Mouse (Mus musculus) right cerebral cortex, postnatal 14 days (tissue): ENCODE results near the gene Fcrl6.

Experiments used
- DNase-seq: peaks from one replicate; pipeline ENCODE4 v3.0.0; 2022

Fcrl6 gene

DNA sequence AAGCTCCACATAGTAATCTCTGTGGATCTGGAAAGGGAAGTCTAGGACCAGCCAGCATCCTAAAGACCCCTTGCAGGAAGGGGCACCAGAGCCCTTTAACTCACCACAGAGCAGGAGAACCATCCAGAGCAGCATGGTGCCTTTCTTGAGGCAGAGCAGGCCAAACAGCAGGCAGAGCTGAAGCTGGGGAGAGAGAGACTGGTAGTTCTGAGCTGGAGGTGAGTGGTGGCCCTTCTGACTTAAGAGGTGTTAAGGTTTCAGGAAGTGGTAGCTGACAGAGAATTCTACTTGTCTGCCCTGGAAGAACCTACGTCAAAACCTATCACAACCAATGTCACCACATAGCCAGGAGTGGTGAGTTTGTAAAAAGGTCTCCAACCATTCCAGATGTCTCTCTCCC lies at the start of gene Fcrl6:
Gene Fcrl6 (minus strand): TSS at position 226 of the 400 bp plus-strand sequence.
- DNase-seq, result no peak

DNA sequence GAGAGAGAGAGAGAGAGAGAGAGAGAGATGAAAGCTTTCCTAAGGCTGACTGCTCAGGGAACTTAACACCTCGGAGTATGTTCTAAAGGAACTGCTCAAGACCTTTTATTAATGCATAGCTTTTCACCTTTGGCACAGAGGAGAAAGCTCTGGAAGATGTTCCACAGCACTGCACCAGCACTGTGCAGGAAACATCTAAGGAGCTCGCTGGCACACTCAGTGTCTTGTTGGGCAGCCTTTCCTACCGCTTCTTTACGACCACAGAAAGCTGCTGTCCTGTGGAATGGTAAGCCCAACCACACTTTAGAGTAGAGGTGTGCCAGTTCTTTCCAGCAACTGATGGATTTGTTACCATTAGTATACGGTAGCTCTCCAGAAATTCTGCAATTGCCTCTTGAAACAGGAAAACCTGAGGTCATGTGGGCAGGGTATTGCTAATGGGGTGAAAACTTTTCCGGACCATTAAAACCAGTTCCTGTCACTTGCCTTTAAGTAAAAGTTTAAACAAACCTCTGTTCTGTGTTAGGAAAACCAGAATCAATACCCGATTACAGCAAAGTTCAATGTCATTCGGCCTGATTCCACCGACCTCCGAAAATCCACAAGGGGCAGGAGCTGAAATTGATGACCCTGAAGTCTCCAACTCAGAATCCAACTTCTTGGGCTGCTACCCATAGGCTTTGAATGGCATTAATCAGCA lies 49.1 kb upstream of the Fcrl6 start:
- no peak for DNase-seq

DNA sequence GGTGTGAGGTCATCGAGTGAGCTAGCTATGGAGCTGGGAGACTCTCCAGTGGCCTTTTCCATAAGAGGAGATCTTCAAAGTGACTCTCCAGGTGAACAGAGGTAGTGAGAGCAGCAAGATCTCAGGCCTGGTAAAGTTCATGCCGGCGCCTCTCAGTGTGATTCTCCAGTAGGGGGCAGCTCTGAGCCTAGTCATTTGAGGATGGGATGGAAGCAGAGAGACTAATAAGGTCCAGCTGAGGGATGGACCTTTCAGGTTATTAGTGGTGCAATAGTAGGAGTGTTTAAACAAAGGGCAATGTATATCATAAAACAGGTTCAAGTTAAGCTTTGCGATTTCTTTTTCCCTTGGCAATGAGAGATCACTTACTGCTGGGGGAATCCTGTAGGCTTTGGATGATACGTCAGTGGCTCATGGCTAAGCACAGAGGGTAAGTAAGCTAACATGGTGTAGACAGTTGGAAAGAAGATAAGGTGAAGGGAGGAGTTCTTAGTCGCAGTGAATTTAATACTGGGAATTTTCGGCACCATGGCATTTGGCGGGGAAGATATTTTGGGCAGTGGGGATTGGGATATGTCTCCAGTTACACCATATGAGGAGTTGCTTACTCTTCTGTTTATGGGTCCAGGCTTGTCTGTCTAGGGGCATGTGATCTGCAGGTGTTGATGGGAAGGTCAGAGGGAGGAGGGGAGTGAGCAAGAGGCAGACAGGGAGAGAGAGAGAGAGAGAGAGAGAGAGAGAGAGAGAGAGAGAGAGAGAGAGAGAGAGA lies 48.4 kb upstream of the Fcrl6 start:
- DNase-seq, result peak; percentile 26

DNA sequence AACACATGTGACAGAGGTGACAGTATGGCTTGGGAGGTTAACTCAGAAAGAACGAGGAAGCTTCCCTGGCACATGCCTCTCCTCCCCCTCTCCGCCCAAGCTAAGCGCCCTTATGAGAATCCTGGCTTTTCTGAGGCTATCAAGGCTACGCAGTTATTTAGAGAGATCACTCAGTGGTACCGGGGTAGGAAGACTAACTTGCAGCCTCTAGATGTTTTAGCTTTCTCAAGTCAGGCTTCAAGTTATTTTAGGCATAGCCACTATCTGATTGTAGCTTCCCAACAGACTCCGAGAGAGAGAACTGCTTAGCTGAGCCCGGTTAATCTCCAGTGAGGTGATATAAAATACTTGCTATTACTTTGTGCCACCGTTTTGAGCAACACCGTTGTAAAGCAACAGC lies 47.0 kb upstream of the Fcrl6 start:
- DNase-seq, result no peak

DNA sequence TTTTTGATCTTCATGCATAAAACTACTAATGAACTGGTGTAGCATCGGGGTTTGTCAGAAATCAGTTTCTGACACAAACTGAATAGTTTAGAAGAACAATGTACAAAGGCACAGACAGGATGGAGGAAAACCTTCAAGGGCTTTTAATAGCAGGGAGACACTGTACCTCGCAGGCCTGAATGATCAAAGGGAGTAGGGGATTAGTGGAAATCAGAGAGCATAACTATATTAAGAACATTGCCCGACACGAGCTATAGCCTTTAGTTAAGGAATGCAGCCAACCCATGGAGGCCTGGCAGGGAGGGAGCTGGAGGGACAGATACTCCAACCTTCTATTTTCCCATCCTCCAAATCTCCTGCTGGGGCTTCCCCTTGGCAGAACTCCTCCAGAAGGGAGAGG lies 44.9 kb upstream of the Fcrl6 start:
- no peak for DNase-seq

DNA sequence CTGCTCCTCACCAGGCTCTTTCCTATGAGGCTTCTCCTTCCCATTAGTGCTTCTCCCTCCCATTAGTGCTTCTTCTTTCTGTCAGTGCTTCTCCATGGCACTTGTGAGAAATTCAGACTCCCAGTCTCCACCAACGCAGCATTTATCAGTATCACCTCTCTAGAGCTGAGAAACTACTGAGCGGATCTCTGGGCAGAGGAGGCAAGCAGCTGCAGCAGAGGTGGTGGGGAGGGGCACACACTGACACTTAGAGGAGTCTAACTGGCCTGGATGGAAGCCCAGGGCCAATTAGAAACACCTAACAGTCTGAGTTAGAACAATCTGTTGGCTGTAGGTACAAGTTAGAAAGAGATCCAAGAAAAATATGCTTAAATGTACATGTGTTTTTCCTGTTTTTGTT lies 36.4 kb upstream of the Fcrl6 start:
- DNase-seq, result no peak

DNA sequence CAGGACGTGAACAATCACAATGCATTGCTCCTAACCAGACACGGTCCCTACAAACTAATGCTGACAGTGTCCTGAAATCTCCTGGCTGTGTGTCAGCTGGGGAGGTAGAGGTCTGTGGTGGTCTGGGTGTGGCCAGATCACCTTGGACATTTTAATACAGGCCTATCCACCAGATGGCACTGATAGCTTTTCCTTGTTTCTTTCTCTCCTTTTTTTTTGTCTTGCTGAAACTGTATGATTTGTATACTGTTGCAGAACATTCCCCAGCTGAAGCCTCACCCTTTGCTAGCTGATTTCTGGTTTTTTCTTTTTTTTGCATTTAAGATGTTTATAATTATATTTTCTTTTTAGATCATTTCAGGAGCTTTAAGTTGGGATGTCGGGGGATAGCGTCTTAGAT lies 35.5 kb upstream of the Fcrl6 start:
- no peak for DNase-seq

DNA sequence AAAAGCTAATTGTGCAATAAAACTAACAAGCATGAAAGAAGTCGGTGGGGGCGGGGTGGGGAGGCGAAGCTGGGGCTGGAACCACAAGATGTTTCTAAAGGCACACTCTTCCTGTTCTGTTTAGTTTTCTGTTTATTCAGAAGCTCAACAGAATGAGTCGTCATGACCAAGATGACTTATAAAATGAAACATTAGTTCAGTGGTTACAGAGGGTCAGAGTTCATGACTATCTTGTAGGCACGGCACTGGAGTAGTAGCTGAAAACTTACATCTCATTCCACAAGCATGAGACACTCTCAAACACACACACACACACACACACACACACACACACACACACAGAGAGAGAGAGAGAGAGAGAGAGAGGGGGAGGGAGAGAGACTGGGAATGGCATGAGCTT lies 33.9 kb upstream of the Fcrl6 start:
- no peak for DNase-seq

DNA sequence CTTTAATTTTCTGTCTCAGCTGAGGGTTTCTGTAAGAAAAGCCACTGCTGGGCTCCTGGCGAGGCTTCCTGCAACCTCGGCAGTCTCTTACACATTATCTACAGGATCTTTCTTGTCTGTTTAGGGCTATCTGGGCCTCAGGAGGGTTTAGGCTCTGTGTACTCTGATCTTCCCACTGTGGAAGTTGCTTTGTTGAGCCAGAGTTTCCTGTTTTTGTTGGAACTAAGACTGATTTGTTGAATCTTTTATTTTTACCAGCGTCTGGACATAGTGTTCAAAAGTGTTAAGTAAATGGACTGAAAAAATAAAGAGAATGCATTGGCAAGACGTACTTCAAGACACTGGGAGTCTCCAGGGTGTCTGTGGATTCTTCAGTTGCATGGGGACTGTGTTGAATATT lies 32.9 kb upstream of the Fcrl6 start:
- no peak for DNase-seq

DNA sequence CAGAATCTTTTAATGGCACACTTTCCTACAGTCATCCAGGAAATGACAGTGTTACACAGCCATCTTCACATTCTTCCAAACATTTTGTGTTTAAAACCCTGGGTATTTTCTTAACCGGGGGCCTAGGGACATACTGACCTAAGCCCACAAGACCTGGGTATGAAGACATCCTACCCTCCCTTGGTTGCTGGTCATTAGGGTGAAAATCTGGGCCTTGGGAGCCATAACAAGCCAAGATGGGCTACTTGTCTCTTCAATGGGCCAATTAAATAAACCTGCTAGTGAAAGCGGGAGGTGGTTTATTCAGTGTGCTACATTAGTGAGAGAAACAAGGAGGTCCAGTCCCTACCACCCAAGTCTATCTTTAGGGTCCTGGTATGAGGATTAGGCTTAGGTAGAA lies 31.8 kb upstream of the Fcrl6 start:
- no peak for DNase-seq

DNA sequence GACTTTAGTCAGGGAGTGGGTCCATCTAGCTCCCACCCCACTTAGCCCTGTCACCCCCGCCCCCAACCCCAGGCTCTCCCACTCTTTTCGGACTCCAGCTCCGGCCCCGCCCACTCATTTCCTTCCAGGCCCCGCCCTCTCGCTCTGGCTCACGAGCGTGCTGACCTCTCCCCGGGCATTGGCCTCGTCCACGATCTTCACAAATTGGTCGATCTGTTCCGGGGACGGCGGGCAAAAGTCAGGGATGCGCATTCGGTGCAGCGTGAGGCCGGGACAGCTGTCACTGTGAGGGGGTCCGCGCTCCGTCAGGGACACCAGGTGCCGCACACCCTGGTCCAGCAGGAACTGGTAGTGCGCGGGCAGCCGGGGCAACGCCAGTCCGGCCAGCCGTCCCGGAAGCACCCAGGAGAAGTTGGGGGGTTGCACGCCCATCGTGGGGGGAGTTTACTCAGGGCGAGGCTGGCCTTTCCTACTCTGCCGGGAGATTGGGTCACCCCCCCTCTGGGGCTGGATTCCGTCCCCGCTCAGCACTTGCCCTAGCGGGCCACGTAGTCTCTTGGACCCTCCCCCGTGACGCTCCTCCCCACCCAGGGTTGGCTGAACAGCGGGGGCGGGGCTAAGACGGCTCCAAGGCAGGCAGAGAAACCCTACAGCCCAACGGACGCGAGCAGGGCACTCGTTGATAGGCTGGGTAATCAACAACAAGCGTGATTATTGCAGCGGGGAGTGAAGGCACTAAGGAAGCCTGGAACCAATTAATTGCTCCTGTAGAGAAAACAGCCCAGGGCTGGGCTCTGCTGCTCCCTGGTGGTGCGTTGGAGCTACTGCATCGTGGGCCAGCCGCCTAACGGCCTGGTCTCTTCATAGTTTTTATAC lies 30.3 kb upstream of the Fcrl6 start, which contains the start of gene Dusp23:
Gene Dusp23 (minus strand): TSS at position 512 of the 876 bp plus-strand sequence.
- peak; percentile 91 for DNase-seq

DNA sequence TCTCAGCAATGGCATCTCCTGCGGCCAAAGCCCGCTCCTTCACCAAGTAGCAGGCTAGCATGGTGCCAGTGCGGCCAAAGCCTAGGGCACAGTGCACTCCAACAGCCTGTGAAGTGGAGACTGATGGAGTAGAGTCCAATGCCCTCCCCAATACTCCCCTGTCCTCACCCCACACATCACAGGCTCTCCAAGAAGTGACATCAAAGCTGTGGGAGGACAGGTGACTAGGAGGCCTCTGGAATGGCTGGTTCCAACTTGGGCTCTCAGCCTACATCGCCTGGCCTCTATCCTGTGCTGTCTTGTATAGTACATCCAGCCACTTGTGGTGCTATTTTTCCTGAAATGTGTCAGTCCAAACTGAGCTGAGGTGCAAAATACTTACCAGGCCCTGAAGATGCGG lies 29.4 kb upstream of the Fcrl6 start:
- no peak for DNase-seq

DNA sequence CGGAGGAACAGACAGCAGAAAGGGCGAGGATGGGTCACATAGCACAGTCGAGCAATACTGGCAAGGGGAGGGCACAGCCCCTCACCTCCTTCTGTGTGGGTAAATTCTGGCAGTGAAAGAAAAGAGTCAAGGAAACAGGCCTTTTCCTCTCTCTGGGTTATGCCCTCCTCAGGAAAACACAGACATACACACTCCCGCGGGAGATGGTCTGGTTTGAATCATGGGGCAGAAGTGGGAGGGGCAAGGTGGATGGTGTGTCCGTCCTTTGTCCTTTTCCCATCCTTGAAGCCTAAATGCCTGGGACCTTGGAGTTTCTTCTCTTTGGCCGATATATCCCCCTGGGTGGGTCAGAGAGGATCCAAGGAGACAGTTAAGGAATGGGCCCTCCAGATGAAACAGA lies 27.5 kb upstream of the Fcrl6 start:
- no peak for DNase-seq

DNA sequence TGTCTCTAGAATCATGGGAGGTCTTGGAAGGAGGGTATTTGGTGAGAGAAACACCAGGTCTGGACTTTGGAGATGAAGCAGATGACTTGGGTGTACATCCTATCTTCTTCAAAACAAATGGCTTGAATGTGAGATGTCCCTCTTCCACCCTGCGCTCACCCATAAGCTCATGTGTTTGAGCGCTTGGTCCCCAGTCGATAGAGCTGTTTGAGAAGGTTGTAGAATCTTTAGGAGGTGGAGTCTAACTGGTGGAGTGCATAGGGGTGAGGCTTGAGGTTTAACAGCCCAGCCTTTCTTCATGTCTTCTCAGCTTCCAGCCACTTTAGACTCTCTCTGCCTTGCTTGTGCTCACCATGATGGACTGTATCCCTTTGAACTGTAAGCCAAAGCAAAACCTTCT lies 24.0 kb upstream of the Fcrl6 start:
- DNase-seq, result no peak

DNA sequence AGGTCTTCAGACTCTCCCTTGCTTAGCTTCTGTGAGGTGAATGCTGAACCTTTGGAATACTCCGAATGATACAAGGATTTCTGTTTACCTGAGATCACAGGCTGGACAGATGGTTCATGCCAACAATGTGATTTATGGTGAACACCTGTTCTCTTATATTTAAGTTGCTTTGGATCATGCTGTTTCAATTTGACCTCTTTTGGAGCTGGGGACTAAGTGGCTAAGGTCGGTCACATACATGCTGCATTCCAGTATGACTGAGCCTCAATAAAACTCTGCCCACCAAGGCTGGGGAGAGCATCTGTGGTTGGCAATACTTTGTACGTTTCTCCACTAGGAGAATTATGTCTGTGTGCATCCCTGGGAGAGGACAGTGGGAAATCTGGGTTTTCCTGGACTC lies 21.7 kb upstream of the Fcrl6 start:
- no peak for DNase-seq

DNA sequence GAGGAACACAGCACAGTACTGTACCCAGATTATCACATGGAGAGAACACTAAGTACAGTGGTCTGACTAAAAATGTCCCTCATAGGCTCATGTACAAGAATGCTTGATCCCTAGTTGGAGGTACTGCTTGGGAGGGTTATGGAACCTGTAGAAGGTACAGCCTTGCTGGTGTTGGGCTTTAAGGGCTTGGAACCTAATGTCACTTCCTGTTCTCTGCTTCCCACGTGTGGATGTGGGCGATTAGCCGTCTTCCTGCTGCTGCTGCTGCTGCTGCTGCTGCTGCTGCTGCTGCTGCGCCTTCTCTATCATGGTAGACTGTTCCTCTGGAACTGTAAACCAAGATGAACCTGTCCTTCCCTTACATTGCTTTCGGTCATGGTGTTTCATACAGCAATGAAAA lies 21.2 kb upstream of the Fcrl6 start:
- no peak for DNase-seq

DNA sequence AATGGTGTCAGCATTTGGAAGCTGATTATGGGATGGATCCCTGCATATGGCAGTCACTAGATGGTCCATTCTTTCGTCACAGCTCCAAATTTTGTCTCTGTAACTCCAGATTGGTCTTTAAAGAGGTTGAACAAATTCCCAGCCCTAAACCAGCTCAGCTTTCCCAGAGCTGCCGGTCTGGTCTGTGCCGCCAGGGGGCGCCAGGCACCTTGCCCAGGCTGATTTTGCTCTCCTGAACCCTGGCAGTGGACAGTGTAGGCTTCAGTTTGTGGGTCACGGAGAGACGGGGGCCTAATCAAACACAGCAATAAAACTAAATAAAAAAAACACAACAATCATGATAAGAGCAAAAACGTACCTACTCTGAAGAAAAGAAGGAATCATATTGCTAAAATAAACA lies 16.9 kb upstream of the Fcrl6 start:
- peak; percentile 57 for DNase-seq

DNA sequence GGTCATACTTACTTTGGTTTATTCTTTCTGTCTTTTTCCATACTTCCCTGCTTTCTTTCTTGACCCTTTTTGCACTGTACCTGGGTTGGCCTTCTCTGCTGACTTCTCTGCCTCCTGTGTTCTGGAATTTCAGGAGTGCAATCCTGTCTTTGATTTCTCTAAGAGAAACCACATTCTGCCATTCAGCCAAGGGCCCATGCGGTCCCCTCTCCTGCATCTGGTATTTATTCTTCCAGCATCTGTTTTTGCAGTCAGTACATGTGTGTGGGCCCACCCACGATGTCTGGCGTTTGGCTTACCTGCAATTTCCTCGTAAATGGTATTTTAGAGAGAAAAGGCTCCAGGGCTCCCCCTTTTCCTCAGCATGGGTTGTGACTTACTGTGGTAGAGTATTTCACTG lies 15.8 kb upstream of the Fcrl6 start:
- no peak for DNase-seq

DNA sequence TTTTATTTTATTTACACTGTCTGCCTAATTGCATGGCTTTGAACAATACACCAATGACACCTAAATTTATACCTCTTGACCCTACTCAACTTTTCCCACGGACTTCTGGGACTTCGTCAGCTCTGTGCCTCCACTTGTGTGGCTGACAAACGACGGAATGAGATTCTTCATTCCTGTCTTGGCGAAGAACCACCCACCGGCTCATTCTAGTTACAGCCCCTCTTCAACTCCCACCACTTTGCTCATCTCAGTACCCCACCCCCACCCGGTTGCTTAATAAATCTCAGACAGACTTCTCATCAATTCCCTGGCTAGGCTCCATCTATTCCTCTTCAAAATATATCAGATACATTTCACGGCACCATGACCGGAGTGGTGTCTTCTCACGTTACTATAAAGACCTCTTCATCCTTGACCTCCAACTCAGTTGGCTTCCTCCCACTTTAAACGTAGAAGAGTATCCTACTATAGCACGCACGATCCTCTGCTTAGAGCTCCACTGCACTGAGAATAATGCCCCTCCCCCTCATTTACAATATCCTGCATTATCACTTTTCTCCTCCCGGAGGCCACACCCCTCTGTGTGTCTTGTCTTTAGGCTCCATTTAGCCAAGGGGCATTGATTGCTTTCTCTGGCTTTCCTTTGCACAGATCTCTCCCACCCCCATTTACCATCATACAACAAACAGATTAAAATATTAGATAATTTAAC lies 15.2 kb upstream of the Fcrl6 start:
- DNase-seq, result no peak

DNA sequence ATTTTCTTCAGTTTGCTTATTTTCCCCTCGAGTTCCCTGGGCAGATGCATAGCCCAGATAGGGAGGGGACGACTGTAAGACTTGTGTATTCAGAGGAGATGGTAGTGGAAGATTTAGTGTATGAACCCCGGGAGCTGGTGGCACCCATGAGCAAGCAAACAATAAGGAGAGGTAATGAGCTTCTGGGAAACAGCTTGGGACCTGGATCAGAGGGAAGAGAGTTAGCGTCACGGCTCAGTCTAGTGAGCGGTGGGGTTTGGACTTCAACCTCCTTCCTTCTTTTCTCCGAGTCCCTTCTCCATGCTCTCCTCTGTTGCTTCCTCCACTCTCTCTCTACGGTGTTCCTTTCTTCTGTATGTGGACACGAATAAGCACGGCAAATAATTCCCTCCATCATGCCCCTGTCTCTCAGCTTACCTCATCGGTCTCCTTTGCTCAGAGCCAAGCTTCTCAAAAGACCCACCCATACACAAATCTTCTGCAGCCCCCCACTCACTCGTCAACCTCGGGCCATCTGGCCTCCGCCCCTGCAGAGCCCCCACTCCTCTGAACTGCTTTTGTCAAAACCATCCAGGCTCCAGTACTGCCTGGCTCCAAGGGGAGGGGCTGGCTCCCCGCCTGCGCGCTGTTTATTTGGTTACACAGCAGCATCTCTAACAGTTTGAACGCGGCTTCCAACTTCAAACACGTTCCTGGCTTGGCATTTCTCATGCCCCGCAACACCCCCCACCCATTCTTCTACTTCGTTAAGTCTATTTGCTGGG lies 14.4 kb upstream of the Fcrl6 start:
- peak; percentile 43 for DNase-seq

DNA sequence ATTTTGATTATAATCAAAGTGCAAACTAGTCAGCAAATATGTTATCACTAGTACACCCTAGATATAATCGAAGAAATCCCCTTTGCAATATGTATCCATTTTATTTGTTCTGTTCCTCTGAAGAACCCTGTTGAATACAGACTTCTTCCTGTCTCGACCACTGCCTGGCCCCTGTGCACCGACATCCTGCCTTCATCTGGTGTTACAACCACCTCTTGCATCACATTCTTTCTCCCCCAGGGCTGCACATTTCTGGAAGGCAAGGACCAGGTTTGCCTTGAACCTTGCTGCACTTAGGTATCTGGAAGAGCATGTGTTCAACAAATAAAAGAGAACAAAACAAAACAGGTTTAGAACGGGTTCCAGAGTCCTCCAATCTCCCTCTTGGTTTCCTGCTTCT lies 13.1 kb upstream of the Fcrl6 start:
- no peak for DNase-seq

DNA sequence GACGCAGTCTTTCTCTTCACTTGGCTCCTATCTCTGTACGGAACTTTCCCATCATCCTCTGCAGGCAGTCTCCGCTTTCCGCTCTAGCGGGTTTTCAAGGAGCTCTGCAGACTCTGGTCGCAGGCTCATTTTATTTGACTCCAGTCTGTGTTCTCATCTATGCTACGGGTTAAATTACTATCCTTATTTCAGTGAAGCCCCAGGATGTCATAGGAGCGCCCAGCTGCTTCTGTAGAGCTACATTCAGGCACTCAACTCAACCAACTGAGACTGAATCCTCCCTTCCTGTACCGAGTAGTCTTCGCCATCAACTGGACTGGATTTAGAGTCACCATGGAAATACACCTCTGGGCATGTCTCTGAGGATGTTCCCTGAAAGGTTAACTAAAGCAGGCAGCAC lies 12.3 kb upstream of the Fcrl6 start:
- no peak for DNase-seq
